Mouse (Mus musculus) heart, adult 11 months (tissue): ENCODE results near the gene Rnf43.

ENCODE experiments used
- DNase-seq: peaks from one replicate; pipeline ENCODE4 v3.0.0; 2022

The Rnf43 gene

DNA sequence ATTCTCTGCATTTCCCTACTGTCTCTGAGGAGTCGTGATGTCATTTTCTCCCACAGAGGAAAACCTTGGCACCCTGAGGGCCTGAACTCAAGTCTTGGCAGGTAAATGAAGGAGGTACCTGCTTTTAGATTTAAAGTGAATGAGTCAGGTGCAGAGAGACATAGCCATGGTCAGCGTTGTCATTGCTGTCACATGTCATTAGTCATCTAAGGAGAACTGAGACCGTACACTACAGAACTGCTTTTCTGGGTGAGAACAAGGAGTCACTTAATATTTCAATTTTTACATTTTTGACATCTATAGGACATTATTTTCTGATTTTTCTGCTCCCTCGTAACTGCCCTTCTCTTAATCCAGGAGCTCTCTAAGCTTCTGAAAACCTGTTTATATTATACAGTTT is 16.0 kb downstream of the Rnf43 start:
- DNase-seq = peak; percentile 39

DNA sequence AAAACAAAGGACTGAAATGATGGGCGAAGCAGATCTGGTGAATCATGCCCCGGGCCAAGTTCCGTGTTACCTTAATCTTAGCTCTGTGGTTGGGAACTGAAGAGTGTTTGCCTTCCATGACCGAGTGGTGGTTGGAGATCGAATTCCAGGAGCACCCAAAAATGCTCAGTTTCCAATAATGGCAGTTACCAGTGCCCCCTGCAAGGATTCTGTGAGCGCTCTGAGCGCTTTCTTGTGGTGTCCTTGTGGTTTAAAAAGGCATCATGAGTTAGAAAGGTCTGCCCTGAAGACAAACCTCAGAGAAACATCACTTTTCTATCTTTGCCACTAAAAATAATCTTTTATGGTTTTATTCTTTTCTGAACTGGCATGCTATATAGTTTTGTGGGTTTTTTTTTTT is 16.5 kb downstream of the Rnf43 start:
- DNase-seq = peak; percentile 49

DNA sequence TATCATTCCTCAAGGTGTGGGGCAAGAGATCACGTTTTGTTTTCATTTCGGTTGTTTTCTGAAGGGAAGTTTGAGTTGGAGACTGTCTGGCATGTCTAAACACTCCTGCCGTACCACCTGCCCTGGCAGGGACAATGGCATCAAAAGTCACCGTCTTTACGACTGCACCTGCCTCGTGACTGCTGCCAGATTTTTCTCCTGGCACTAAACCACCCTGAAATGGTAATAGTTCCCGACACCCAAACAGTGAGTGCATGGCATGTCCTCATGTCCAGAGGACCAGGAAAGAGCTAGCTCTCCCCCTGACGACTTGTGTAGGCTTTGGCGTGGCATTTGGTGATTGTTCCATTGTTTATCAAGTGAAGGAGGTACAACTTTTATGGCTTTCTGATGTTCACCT is 18.3 kb downstream of the Rnf43 start:
- DNase-seq = peak; percentile 64

DNA sequence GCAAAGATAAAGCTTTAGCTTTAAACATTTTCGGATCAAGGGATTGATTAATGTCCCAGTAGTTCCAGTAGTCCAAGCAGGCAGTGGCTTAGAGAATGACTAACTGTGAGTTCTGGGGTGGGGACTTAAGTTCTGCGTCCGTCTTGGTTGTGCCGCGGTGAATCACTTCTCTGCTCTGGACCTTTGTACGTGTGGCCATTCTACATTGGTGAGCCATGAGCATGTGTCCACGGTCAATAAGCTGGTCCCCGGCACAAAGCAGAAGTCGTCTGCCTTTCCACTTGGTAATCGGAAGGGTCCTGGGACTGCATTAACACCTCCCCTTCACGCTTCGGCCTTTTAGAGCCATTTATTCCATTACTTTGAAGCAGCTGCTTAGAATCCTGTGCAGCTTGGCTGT is 19.6 kb downstream of the Rnf43 start:
- DNase-seq = peak; percentile 15

DNA sequence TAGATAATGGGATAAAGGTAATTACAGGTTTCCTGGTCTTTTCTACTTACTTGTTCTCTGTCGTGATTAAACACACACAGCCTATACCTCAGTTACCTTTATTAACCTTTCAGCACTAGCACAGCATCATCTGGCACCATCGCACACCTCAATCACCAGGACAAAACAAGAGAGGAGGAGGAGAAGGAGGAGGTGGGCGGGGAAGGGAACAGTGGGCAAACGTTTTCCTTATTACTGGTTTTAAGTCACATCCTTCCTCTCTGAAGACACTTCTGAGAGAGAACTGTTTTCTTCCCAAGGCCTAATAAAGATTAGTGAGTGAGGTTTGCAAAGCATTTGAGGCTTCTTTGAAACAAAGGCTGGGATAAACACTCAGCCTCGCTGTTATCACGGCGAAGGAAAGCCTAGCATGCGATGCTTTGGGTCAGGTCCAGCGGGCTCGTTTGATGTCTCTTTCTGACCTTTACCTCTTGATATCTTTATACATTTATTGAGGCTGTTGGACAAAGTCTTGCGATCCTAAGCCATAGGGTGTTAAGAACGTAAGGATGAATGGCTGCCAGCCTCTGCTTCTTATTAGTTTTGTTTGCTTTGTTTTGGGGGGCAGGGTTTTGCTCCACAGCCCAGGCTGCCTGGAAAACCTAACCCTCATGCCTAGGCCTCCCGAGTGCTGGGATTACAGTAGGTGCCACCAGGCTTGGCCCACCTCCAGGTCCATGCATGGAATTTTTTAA is 20.5 kb downstream of the Rnf43 start:
- peak; percentile 64 for DNase-seq

DNA sequence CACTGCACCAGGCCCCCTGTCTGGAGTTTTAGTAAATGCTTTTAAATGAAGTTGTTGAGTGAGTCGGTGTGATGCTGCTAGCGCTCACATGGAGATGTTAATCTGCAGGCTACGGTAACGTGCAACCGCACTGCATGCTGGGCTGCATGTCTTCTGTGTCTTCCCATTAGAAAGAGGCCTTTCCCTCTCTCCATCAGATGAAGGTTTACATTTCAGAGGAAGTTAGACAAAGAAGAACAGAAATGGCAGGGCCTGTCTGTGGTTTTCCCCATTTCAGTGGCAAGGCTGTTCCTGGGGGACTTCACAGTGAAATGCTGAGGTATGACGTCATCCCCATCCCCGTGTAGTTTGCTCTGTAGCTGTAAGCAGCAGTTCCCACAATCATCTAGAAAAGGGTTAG is 23.9 kb downstream of the Rnf43 start:
- DNase-seq = peak; percentile 74

DNA sequence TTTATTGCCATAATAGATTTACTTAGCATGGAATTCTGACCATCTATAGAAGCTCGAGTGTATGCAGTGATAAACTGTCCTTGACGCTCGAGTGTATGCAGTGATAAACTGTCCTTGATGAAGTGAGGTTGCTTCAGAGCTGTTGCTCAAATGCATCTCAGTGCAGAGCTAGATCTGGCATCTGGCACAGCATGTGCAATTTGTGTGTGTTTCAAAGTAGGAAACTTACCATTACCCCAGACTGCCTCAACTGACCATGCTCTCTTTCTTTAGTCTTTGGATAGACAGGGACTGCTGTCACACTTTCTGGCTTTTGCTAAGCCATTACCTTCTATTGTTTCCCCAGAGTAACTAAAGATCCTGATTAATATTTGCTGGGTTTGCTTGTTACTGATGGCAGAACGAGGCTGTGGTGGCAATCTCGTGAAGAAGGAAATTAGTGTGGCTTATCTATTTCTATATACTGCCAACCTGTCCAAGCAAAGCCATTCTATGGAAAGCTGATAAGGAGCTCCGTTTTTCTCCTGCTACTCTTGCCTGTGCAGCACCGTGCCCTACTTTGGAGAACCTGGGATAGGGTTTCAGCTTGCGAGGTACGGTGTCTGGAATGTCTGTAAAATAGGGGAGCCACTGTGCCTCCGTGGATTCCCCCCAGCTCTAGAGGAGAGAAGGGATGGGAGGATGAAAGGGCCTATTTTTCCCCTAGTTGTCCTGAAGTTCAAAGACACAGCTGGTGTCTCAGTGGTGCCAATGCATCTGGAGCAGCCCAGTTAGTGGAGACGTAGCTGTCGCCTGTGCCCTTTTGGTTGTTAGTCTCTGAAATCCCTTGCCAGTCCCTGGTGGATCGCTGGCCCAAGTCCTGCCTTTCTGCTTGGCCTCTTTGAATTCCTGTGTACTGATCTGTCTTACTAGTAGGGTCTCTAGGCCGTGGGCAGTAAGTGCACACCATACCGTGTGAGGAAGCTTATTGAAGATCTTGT is 25.0 kb downstream of the Rnf43 start:
- DNase-seq = peak; percentile 70

DNA sequence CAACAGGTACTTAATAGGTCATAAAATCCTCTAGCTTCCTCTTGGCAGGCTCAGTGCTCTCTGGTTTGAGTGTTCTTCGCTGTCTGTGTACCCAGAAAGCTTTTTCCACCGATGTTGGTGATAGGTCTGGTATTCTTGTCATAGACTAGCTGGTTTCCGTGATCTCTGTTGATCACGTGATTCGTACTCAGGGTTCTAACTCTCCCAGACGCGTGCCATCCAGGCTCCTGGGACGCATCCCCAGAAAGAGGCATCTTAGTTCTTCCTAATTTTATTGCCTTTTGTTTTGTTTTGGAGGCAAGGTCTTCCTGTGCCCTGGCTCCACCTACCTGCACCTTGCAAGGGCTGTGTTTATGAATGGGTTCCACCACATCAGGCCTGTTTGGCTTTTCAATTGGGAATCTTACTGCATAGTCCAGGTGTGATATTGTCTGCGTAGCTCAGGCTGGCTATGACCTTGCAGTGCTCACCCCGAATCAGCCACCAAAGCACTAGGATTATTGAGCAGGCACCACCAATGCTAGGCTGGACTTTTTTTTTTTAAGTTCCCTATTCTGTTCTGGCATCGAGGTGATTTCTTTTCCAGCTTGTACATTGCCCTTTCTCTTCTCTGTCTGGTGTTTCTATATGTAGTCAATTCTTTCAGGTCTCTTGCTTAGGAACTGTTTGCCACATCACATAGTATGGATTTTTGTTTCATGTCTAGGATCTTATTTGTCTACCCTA is 26.1 kb downstream of the Rnf43 start:
- peak; percentile 63 for DNase-seq

DNA sequence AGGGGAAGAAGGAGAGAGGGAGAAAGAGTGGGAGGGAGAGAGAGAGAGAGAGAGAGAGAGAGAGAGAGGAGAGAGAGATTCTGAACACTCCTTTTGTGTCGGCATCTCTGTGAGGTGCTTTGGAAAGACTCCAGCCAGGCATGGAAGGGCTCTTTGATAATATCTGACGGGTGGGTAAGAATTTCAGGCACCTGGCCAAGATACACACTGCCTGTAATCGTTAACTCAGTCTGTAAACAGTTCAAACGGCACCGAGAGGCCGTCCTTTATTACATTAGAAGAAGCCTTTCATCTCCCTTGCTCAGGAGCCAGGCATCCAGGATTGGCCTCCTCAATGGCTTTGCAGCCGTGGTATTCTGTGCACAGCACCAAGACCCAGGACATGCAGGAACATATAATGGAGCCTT is 26.9 kb downstream of the Rnf43 start:
- peak; percentile 41 for DNase-seq

DNA sequence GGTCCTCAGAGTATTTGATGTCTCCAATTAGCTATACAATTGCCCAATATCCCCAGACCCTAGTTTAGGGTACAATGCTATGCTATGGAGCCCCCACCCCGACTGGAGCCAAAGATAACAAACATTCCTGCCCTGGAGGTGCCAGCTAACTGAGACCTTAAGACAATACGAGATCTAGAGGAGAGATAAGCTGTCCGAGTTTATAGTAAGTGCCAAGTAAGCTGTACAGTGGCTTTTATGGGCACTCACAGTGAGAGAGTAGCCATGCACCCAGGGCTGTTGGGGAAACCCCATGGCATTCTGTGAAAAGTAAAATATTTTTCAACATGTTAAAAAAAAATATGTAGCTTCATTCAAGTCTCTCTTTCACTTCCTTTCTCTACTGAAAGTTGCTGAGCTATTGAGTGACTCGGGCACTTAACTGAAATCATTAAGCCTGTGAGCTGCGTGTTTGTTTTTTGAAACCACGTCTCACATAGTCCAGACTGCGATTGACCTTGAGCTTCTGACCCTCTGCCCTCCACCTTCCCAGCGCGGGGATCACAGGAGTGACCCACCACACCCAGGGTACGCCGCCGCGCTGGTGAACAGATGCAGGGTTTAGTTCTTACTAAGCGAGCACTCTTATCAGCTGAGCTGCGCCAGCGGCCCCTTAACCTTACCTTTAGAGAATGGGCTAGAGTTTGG is 27.7 kb downstream of the Rnf43 start:
- peak; percentile 70 for DNase-seq

DNA sequence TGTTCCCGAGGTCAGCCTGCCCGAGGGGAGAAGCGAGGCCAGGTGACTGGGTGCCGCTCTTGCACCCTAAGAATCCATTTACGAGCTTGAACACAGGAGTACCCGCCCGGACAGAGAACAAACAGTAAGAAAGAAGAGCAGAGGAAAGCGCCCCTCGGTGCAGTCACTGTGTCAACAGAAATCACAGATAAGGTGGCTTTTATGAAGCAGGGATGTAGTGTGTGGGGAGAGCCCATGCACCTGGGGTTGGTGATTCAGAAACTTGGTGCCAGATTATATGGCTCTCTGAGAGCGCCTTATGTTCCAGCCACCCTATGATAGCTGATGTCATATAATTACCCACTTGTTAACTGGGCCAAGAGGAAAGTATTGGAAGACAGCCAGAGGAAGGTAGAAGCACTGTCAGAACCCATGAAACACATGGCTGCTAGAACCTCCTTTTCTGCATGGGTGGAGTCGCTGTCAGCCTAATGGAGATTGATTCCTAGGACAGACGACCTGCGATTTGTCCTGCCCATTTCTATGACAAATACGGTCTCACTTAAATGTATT is 34.7 kb downstream of the Rnf43 start:
- DNase-seq = no peak

DNA sequence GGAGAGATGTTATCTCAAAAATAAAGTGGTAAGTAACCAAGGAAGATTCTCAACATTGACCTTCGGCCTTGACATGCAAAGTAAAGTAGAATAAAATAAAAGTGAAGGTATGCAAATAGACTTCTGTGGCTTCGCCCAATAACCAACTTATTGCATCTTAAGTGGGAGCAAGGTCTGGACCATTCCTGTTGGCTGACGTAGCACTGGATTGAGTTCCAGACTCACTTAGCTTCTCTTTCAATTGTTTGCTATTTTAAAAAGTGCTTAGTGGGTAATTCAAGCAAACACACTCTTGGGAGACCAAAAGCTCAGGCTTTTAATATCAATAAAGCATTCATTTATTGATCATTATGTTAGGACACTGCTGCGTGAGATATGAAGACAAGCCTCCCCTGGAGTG is 35.6 kb downstream of the Rnf43 start:
- no peak for DNase-seq

DNA sequence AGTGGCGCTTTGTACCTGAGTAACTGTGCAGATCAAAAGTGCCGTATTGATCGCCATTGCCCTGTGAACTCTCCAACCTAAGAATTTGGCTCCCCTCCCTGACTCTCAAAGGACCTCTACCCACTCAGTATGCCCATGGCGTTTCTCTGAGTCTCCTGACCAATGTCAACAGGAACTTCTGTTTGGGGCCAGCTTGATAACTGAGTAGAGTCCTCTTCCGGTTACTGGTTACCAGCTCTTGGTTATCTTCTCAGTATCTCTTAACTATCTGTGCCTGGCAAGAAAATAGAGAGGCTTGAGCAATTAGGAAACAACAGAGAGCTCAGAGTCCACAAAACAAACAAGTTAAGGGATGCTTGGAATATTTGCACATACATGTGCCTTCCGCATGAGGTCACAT is 38.6 kb downstream of the Rnf43 start:
- no peak for DNase-seq

DNA sequence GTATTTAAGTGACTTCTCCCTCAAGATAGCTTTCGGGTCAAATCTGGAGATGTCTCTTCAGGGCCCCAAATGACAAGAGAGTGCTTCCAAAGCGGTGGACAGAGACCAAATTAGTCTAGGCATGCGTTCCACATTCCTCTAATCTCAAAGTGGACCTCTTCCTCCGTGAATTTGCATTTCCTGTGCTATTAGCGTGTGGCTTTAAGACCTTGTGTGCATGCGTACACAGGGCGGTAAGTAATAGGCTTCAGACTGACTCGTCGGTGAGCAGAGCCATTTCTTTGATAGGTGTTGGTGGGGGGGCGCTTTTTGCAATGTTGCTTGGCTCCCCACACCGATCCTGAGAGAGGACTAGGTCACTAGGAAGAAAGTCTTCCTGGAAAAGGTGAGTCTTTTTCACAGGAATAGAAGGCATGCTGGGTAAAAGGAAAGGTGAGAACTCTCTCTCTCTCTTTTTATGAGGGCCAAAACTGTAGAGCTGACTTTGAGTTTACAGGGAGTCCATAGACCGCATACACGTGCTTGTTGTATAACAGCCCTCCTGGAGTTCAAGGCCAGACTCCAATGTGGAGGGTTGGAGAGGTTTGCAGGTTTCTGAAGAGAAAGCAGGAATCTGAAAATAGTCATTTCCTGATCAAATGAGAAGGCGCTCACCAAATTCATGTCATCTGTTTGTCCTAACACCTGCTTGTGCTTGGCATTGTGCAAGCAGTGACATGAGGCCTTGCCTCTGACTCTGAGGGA is 39.5 kb downstream of the Rnf43 start:
- DNase-seq = no peak

DNA sequence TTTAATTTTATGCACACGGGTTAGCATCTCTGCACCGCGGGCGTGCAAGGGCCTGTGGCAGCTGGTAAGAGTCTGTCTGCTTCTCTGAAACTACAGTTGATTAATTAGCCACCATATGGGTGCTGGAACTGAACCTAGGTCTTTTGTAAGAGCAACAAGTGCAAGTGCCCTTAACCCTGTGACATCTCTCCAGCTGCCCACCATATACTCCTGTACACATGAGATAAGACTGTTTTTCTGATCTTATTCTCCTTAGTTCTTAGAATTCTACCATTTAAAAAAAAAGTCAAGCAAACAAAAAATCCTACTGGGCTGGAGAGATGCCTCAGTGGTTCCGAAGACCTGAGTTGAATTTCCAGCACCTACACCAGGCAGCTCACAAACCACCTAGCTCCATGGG is 41.1 kb downstream of the Rnf43 start:
- no peak for DNase-seq

DNA sequence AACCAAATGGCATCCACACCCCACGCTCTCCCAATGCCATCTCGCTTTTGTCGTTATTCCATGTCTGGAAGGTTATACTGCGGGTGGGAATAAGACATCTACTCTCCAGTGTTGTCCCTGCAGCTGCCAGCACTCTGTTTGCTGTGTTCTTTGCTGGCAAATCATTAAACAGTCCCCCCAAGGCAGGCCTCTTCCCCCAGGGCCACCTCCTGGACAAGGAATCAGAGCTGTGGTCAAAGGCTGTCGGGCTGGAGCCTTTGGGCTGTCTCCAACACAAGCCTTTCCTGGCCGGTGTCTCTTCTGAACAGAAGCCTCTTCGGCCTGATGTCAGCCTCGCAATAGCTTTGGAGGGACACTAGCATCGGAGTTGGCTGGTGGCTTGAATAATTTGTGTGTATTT is 41.8 kb downstream of the Rnf43 start:
- DNase-seq = no peak

DNA sequence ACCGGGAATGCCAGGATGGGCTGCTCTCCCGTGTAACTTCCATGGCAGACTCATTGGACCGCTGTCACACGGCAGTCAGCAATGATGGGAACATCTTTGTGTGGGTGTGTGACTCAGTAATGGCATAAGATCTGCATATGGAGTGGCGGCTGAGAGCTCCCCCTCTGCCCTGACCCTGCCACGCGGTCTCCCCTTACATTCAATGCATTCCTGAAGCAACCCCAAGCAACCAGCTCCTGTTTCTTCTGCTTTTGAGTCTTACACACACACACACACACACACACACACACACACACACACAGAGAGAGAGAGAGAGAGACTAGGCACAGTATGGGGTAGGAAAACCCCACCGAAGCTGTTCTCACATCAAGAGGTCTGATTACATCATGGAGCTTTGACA is 45.0 kb downstream of the Rnf43 start:
- no peak for DNase-seq

DNA sequence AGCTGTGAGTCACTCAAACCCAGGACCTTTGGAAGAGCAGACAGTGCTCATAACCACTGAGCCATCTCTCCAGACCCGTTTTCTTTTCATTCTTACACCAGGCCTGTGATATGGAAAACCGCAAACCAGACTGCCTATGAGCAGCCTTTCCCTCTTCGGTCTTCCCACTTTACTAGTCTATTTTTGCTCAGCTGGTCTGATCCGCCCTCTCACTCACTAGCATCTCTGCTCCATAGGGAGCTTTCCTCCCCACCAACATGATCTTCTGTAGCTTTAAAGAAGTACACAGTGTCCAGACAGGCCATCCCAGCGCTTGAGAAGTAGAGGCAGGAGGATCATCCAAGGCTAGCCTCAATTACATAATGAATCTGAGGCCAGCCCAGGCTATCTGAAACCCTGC is 46.5 kb downstream of the Rnf43 start:
- DNase-seq = no peak

DNA sequence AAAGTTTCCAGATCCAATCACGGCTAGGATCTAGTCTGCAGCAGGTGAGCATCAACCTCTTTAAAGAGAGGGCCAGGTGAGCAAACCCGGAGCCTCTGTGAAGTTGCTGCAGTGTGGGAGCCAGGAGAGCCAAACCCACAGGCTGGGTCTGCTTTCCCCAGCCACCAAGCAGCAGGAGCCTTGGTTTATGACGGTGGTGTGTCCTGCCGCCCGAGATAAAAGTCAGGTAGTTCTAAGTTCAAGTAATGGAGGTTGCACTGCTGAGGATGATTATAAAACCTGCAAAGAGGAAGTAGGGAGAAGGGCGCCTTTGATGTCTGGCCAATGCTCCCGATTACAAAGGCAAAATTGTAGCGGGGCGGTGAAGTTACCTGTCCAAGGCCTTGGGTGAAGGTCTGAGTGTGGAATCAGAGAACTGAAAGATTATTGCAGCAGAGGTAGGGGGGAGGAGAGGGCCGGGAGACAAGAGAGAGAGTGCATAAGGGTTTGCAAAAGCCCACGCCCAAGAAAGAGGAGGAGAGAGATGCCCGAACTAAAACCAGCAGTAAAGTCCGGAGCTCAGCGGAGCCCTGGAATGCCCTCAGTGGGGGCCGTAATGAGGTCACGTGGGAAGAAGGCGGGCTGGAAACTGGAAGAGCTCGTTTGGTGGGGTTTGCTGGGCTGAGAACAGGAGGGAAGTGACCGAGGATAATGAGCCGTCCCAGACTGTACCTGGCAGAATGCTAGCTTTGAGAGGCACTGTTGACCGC is 47.2 kb downstream of the Rnf43 start:
- DNase-seq = peak; percentile 88

DNA sequence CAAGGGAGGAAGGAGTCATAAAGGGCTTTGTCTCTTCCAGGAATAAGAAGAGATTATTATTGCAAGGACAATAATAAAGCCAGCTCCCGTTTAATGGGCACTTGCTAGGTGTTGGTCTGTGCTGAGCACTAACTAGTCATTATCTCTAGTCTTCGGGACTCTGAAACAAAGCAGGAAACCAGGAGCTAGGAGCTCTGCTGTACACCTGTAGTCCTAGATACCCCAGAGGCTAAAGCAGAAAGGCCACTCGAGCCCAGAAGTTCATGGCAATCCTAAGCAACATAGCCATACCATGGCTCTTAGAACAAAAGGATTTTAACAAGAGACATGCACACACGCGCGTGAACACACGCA is 47.7 kb downstream of the Rnf43 start:
- no peak for DNase-seq

DNA sequence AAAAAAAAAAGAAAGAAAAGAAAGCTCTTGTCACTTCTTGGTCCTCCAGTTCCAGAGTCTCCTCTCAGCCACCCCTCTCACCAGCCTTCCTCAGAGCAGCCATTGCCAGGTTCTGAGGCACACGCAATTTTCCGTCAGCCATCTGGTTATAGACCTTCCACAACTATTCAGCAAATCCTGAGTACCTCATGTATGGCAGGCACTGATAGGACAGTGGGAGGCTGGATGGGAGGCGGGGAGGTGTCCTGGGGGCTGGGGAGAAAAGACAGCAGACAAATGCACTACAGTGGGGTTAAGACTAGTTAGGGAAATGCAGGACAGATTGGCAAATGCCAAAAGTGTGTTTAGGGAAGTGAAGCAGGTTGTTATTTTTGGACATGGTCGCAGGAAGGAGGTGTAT is 49.7 kb downstream of the Rnf43 start:
- no peak for DNase-seq
